Mouse (Mus musculus): ENCODE results near the gene Vmn1r43.

DNA sequence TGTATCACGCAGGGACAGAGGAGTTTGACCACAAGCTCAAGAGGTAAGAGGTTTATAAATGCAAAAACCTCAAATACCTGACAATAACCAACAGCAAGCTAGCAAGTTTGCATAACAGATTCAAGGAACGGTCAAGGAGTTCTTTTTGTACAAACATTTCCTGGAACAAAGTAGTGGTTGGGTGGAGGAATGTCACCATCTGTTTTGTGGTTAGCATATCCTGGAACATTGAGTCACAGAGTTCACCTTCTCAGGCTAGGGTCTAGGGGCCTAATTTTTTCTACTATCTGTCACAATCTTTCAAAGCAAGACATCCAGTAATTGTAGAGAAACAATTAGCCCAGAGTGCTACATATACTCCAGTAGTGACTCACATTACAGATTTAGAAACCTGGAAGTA, 8.9 kb downstream of the Vmn1r43 start:
- TF ChIP-seq CTCF (IDR thresholded peaks at IDR 0.05; ENCODE audit: borderline replicate concordance, insufficient read depth, low read length) (no peak), POLR2A (IDR thresholded peaks at IDR 0.05; ENCODE audit: low read depth, low read length) (no peak)
